Mouse (Mus musculus) bone marrow macrophage, adult 2 months (primary cell): ENCODE results near the gene Tjp1.

Experiments
- CTCF ChIP-seq: IDR thresholded peaks from 2 replicates; pipeline ENCODE4 v1.5.1; 2012; ENCODE audit warnings: low read depth, mild to moderate bottlenecking, low read length, moderate library complexity
- POLR2A ChIP-seq: IDR thresholded peaks from 2 replicates; pipeline ENCODE4 v1.6.1; 2012; ENCODE audit warnings: mild to moderate bottlenecking, low read depth, low read length, borderline replicate concordance

DNA sequence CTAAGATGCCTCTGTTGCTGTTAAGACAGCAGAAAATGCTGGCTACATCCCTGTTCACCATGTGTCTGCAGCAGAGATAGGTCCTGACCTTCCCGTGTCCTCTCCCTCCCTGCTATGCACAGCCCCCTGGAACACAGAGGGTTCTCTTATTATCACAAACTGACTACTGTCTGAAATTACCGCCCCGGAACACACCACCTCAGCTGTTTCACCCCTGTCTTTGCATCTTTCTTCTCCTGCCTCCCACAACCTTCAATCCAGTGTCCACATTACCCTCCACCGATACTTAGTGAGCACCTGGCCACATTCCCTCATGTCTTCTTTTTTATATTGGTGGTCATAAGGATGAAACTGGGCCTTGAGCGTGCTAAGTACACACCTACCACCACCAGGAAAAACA, 132.4 kb downstream of the Tjp1 start:
- no peak for TF ChIP-seq POLR2A
- no peak for TF ChIP-seq CTCF
